Comparison of ENCODE assay signal across 7 mouse cellular contexts in genomic region chr17:33289039-33289875, GRCm38 (mm10). TPM values are rescaled to one million over a fixed set of nuclear protein-coding genes. Genes with fewer than 3 reads are reported as not detected.
DNase-seq lines count a peak whose midpoint lies in the region; ATAC-seq and TF ChIP-seq lines count a peak whose summit lies in the region.
"Not testable (repeated sequence)": the region's sequence is repeated elsewhere in the genome, so short reads cannot be mapped to it uniquely, and the experiment has no call there.

Gene Zfp955b (plus strand): TSS chr17:33289544.

- TF ChIP-seq CTCF in bone marrow macrophage, adult 2 months (IDR thresholded peaks at IDR 0.05; ENCODE audit: low read depth, low read length): not testable (repeated sequence)

- not testable (repeated sequence) for H3K4me3 ChIP-seq in bone marrow macrophage, adult 2 months (ENCODE audit: insufficient read depth, low read length); forebrain, embryonic 13.5 days; heart, embryonic 12.5 days; hindbrain, embryonic 16.5 days (ENCODE audit: low read length); liver, embryonic 13.5 days (replicated peaks); midbrain, embryonic 15.5 days

- not testable (repeated sequence) for H3K9me3 ChIP-seq in forebrain, embryonic 13.5 days (replicated peaks); heart, embryonic 12.5 days (replicated peaks); hindbrain, embryonic 16.5 days (ENCODE audit: control insufficient read depth, low read length); liver, embryonic 13.5 days (replicated peaks); midbrain, embryonic 15.5 days

- not testable (repeated sequence) for H3K9ac ChIP-seq in forebrain, embryonic 13.5 days; heart, embryonic 12.5 days; hindbrain, embryonic 16.5 days (ENCODE audit: low read depth, low read length); liver, embryonic 13.5 days; midbrain, embryonic 15.5 days

- not testable (repeated sequence) for DNase-seq in layer of hippocampus, postnatal 36 days; liver, embryonic 13.5 days

- not testable (repeated sequence) for TF ChIP-seq POLR2A in bone marrow macrophage, adult 2 months (IDR thresholded peaks at IDR 0.05; ENCODE audit: borderline replicate concordance, low read depth, low read length)

- peak; percentile 100 for ATAC-seq in forebrain, embryonic 13.5 days
- ATAC-seq in heart, embryonic 12.5 days (ENCODE audit: insufficient number of reproducible peaks, low FRiP score): peak; percentile 96
- peak; percentile 100 for ATAC-seq in hindbrain, embryonic 16.5 days
- ATAC-seq in liver, embryonic 13.5 days (ENCODE audit: low read depth): peak; percentile 99
- peak; percentile 100 for ATAC-seq in midbrain, embryonic 15.5 days (replicated peaks)

- not testable (repeated sequence) for H3K36me3 ChIP-seq in forebrain, embryonic 13.5 days (ENCODE audit: poor library complexity, severe bottlenecking); heart, embryonic 12.5 days; hindbrain, embryonic 16.5 days (ENCODE audit: control insufficient read depth, insufficient read depth, low read length); liver, embryonic 13.5 days; midbrain, embryonic 15.5 days (replicated peaks)

- peak within 1 kb of the TSS; percentile 37 for H3K4me2 ChIP-seq in forebrain, embryonic 13.5 days
- H3K4me2 ChIP-seq in heart, embryonic 12.5 days: peak within 1 kb of the TSS; percentile 21; the same call in 1 of the 2 replicates
- peak within 1 kb of the TSS; percentile 19; the same call in 1 of the 2 replicates for H3K4me2 ChIP-seq in hindbrain, embryonic 16.5 days (ENCODE audit: low read length)
- peak within 1 kb of the TSS; percentile 40; the same call in 1 of the 2 replicates for H3K4me2 ChIP-seq in liver, embryonic 13.5 days
- peak within 1 kb of the TSS; percentile 32; the same call in 1 of the 2 replicates for H3K4me2 ChIP-seq in midbrain, embryonic 15.5 days

- H3K4me1 ChIP-seq in bone marrow macrophage, adult 2 months (ENCODE audit: control insufficient read depth, insufficient read depth, low read length); forebrain, embryonic 13.5 days; heart, embryonic 12.5 days (replicated peaks); hindbrain, embryonic 16.5 days (ENCODE audit: control insufficient read depth, insufficient read depth, low read depth, low read length); liver, embryonic 13.5 days (replicated peaks); midbrain, embryonic 15.5 days: not testable (repeated sequence)

- not testable (repeated sequence) for H3K27ac ChIP-seq in bone marrow macrophage, adult 2 months (ENCODE audit: insufficient read depth, low read depth, low read length); forebrain, embryonic 13.5 days; heart, embryonic 12.5 days (ENCODE audit: poor library complexity, severe bottlenecking); hindbrain, embryonic 16.5 days (ENCODE audit: low read depth, low read length); liver, embryonic 13.5 days; midbrain, embryonic 15.5 days

- WGBS in forebrain, embryonic 13.5 days: no CpG with 5 or more reads among the region's 25 CpGs
- WGBS in heart, embryonic 12.5 days: no CpG with 5 or more reads among the region's 25 CpGs
- no CpG with 5 or more reads among the region's 25 CpGs for WGBS in hindbrain, embryonic 16.5 days
- WGBS in liver, embryonic 13.5 days (ENCODE audit: insufficient replicate concordance): no CpG with 5 or more reads among the region's 25 CpGs
- no CpG with 5 or more reads among the region's 25 CpGs for WGBS in midbrain, embryonic 15.5 days

- not testable (repeated sequence) for H3K27me3 ChIP-seq in forebrain, embryonic 13.5 days; heart, embryonic 12.5 days (replicated peaks); hindbrain, embryonic 16.5 days (replicated peaks; ENCODE audit: control insufficient read depth, insufficient read depth, low read length); liver, embryonic 13.5 days; midbrain, embryonic 15.5 days (replicated peaks)

RNA-seq across cellular contexts. Expression of gene Zfp955b, which starts in this region (rescaled TPM):
- 4.1 and 10.5 TPM in 2 replicates for polyA plus RNA-seq in bone marrow macrophage, adult 2 months (2012; ENCODE audit: insufficient read depth, insufficient read length, missing spikeins)
- polyA plus RNA-seq in forebrain, embryonic 13.5 days (2015; fragmentation: Nextera tagmentation; extraction: Ambion mirVana): 15.3 and 16.7 TPM in 2 replicates
- polyA plus RNA-seq in heart, embryonic 12.5 days (2016; fragmentation: Nextera tagmentation; extraction: Ambion mirVana): 8.8 and 9.2 TPM in 2 replicates
- 21.4 and 23.1 TPM in 2 replicates for polyA plus RNA-seq in hindbrain, embryonic 16.5 days (2015; fragmentation: Nextera tagmentation; extraction: Ambion mirVana)
- total RNA-seq in layer of hippocampus, postnatal 36 days (2021): 10 to 100 TPM; 31.6 to 32.6 TPM
- 2.7 and 3.3 TPM in 2 replicates for polyA plus RNA-seq in liver, embryonic 13.5 days (2015; fragmentation: Nextera tagmentation; extraction: Ambion mirVana)
- 21.5 TPM in 2 replicates for polyA plus RNA-seq in midbrain, embryonic 15.5 days (2015; fragmentation: Nextera tagmentation; extraction: Ambion mirVana)
